Mouse (Mus musculus) kidney, postnatal 14 days (tissue): Measurements from ENCODE around the gene Cntn1.

Experiments used
- DNase-seq: peaks from one replicate; pipeline ENCODE4 v3.0.0; 2022; ENCODE audit warnings: mixed read lengths

Cntn1 gene

GRCm38 (mm10) chr15:92141972-92142371 lies 91.0 kb downstream of the Cntn1 start:
- DNase-seq: no peak

GRCm38 (mm10) chr15:92154921-92155320 lies 104.0 kb downstream of the Cntn1 start:
- no peak for DNase-seq

DNA sequence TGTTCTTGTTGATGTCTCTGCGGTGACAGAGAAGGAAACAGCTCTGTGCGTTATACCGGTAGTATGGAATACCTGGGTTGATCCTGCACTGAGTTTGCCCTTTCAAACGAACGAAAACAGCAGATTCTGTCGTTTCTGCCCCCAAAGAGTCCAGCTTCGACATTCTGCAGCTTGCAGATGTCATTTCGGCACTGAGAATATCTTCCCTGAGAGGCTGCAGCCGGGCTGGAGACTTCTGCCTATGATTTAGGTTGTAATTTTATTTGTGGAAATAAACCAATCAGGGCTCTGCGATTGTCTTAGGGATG lies 109.8 kb downstream of the Cntn1 start:
- no peak for DNase-seq

- DNase-seq: peak; percentile 1
These were observed 110.4 kb downstream of the Cntn1 start for GRCm38 (mm10) chr15:92161163-92162025.

- no peak for DNase-seq
These were observed 111.9 kb downstream of the Cntn1 start for GRCm38 (mm10) chr15:92162835-92163234.

DNA sequence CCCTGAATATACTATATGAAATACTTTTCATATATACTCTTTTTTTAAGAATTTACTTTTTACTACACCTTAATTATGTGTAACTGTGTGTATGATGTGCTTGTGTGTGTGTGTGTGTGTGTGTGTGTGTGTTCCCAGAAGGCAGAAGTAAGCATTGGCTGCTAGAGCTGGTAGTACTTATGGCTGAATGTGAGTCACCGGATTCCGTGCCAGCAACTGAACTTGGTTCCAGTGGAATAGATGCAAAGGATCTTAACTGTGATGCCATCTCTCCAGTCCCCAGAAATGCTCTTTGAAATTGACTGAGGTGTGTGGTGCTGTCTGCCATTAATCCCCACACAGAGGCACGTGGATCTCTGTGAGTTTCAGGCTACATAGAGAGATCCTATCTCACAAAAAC lies 113.2 kb downstream of the Cntn1 start:
- DNase-seq: no peak

- no peak for DNase-seq
These were observed 115.3 kb downstream of the Cntn1 start for GRCm38 (mm10) chr15:92166266-92166665.

DNA sequence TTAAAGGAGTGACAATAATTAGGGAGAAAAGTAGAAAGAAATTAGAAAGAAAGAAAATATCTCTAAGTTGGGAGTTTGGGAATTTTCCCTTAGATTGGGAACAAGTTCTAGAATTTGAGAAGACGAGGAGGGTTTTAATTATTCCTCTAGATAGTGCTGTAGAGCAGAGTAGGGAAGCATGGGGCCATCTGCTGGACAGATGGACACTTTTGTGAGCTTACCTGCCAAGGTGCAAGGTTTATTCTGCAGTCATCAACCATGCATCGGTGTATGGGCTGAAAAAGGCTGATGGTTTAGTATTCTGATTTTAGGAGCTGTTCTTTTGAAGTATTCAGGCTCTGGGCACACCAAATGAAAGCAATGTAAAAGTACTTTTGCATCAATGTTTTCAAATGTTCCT lies 124.8 kb downstream of the Cntn1 start:
- DNase-seq: no peak

GRCm38 (mm10) chr15:92177413-92177812 lies 126.4 kb downstream of the Cntn1 start:
- DNase-seq: no peak

- DNase-seq: no peak
These were observed 134.5 kb downstream of the Cntn1 start for GRCm38 (mm10) chr15:92185484-92185883.

DNA sequence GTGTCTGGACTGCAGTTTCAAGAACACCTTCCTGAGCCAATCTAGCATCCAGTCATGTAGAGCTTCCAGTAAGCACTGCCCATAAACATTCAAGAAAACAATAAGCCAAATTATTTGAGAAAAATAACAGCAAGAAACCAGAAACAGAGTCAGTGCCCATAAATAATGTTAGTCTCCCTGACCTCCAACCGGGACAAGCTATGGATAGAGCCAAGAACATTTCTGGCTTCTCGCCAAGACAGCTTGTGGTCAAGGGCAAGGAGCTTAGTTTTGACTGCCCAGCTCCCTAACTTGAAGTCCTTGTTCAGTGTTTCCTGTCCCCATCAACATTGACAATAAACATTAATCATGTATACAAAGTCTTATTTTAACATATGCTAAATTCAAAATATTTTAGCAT lies 139.0 kb downstream of the Cntn1 start:
- peak; percentile 71 for DNase-seq

- no peak for DNase-seq
These were observed 149.5 kb downstream of the Cntn1 start for GRCm38 (mm10) chr15:92200326-92200985.

DNA sequence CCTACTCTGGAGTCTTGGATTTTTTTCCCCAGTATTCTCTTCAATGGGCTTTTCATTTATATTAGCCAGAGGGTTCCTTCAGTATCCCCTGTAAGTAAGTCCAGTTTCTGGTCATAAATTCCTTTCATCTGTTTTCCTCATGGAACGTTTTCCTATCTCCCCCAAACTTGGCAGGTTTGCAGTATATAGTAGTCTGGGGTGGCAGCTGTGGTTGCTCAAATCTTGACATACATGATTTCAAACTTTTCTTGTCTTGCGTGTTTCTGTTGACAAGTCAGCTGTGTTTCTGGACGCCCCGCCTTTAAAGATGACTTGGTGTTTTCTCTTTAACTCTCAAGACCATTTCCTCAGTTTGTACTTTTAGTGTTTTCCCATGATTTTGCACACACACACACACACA lies 155.7 kb downstream of the Cntn1 start:
- peak; percentile 3 for DNase-seq

- no peak for DNase-seq
These were observed 158.8 kb downstream of the Cntn1 start for GRCm38 (mm10) chr15:92209778-92210177.

GRCm38 (mm10) chr15:92210486-92211235 lies 159.7 kb downstream of the Cntn1 start:
- DNase-seq: no peak

DNA sequence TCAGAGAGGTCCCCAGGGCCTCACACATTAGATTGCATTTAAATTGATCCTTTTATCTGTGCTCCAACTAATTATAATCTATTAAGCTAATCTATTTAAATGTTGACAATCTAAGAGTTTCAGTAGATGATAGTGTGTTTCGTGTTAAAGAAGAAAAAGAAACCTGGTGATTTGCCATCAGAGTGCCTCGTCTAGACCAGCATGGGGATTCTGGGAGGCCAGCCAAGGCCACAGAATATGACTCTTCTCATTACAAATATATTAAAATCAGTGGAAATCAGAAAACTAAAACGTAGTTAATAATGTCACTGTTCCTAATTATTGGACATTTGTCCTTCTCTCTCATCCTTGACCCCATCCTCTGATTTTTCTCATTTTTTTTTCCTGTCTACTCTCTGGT lies 164.9 kb downstream of the Cntn1 start:
- DNase-seq: no peak

DNA sequence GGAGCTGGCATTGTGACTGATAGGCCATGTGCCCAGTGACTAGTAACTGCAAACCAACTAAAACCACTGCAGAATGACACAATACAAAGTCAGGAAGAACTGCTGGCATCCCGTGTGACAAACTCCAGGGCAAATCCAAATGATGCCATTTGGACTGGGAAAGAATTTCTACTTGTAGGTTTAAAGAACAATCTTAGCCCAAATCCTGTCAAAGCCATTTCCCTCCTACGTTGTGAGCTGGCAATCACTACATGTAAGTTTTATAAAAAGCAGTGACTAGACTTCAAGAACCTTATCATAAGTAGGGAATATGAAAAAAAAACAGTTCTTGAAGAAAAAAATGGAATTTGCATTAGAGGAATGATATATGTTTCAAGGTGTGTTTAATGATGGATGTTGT lies 170.5 kb downstream of the Cntn1 start:
- DNase-seq: no peak

- peak; percentile 10 for DNase-seq
These were observed 180.4 kb downstream of the Cntn1 start for GRCm38 (mm10) chr15:92231386-92231785.

DNA sequence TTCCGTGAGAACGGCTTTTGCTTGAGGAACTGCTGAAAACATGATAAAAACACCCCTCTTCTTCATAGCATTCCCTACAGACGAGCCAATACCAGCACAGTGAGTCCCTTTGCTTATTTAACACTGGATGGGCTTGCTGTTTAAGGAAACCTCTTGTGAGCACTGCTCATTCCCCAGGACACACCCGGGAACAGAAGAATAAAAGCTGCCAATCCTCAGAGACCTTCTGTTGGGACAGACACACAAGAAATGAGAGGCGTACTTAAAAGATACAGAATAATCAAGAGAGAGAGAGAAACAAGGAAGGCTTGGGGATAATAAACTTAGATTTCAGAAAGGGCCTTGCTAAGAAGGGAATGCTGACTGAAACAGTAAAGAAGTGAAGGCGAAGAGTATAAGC lies 184.9 kb downstream of the Cntn1 start:
- DNase-seq: no peak

GRCm38 (mm10) chr15:92264980-92265707 lies 214.2 kb downstream of the Cntn1 start:
- peak; percentile 52 for DNase-seq

DNA sequence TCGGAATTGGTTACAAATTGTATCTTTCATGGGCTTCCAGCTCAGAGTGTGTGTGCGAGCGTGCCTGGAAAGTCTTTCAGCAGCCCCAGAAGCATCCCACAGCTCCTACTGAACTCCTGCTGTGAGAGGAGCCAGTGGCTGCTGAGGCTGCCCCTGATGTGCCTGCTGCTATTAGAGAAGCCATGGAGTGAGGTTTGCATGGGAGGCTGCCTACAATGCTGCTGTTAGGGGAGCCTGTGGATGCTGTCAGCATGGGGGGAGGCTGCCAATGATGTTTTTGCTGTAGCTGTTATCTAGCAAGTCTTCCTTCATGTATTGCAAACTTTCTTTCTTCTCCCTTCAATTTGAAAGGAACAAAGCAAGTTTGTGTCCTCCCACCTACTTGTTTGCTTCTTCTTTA lies 217.4 kb downstream of the Cntn1 start:
- DNase-seq: no peak

DNA sequence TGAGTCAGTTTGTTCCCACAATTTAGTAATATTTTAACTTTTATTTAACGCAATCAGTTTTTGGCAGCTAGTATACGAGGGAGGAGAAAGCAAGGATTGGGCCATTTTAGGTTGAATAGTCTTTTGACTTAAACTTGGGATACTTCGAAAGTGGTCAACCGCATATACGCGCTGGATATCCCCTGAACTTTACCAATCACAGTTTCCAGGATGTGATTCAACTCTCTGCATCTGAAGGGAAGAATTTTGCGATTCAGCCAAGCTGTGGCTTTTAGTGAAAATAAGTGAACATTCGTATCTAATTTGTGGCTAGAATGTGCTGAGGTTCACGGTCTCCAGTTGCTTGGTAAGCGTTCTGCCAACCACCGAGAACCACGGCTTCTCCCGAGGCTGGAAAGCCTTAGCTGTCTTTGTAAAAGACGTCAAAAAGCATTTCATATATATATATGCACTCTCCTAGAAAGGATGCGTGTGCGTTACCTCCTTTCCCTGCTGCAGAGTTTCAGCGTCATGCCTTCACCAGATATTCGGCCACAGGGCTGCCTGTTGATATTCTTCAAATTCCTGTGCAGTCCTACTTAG lies 217.9 kb downstream of the Cntn1 start:
- no peak for DNase-seq
